13 mouse cellular contexts compared by ENCODE assay signal in the genomic region with DNA sequence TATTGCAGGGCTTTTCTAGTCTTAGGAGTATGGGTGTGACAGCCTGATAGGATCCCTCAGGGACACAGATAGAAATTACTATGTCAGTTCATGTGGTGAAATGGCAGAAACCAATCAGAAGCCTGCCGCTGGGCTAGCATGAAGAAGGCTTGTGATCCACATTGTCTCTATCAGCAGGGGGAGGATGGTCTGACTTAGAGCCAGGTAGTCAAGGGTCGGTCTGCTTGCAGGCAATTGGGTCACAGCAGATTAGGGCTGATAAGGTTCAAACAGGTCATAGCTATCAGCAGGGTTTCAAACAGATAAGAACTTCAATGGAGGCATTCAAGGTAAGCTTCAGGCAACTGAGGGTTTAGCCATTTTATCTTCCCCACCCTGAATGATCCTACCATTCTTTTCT.
"Had no signal": no experiment of that assay in that cellular context is flagged by ENCODE, and none has a peak within 500 bp of the region (broad histone marks: within the 10 kb centered on the region; RNA-seq: fewer than 3 reads in every experiment).

No protein-coding gene starts in this region.

- H3K4me3 ChIP-seq: left cerebral cortex, adult 2 months; limb, embryonic 10.5 days; midbrain, embryonic 15.5 days; neural tube, embryonic 12.5 days had no signal

- H3K27ac ChIP-seq: left cerebral cortex, adult 2 months; limb, embryonic 10.5 days; midbrain, embryonic 15.5 days; neural tube, embryonic 12.5 days had no signal

- H3K4me2 ChIP-seq: midbrain, embryonic 11.5 days; midbrain, embryonic 15.5 days; neural tube, embryonic 12.5 days had no signal

- H3K27me3 ChIP-seq: midbrain, embryonic 15.5 days; neural tube, embryonic 12.5 days had no signal

- H3K4me1 ChIP-seq: limb, embryonic 10.5 days; neural tube, embryonic 12.5 days had no signal

- H3K9ac ChIP-seq: midbrain, embryonic 15.5 days; neural tube, embryonic 12.5 days had no signal

- DNase-seq: kidney, adult 8-10 months; kidney, postnatal 25 days; lung, adult 2 months; lung, postnatal 36 days; thymus, adult 2 months; thymus, postnatal 25 days had no signal

- ATAC-seq: inflammation-experienced regulatory T-cells, adult 6 months; lung, postnatal 0 days; midbrain, embryonic 15.5 days had no signal

- H3K9me3 ChIP-seq: limb, embryonic 10.5 days; midbrain, embryonic 15.5 days; neural tube, embryonic 12.5 days had no signal
